Mouse (Mus musculus): Measurements from ENCODE around the gene Pik3r6. TPM values are rescaled to one million over a fixed set of nuclear protein-coding genes. Genes with fewer than 3 reads are reported as not detected.

Pik3r6 gene
- total and polyA plus RNA-seq, 2 experiments from 2014 or later: 1.2 to 1.8 TPM

DNA sequence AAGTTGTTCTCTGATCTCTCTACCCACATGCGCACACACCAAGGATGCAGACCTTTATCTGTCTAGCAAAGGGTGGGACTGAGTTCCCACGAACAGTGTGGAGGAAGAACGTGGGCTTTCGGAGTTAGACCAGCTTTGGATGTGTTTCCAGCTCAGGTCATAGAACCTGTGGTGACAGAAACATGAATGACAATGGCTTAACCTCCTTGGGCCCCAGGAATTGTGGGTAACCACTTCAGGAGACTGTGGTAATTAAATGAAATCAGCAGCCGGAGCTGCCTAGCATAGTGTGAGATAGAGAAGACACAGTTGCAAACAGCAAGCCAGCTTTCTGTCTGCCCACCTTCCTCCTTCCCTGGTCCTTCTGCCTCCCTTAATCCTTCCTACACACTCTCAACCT lies 38.6 kb upstream of the Pik3r6 start:
- H3K27ac ChIP-seq (ENCODE audit: low read depth, low read length): no peak overlapping the region
- no peaks in the 10 kb centered on the region for H3K36me3 ChIP-seq (ENCODE audit: insufficient read depth, low read length)
- H3K4me1 ChIP-seq (ENCODE audit: insufficient read depth, low read length): 0 out of 2 replicates have a peak, but pooled peaks cover 3% of the 10 kb centered on the region
- H3K4me3 ChIP-seq (ENCODE audit: low read depth, low read length): no peak overlapping the region
- no peak overlapping the region for H3K9ac ChIP-seq (replicated peaks; ENCODE audit: low read length, poor library complexity, severe bottlenecking)
- H3K4me2 ChIP-seq (ENCODE audit: low read depth, low read length, poor library complexity, severe bottlenecking): no peak overlapping the region
- TF ChIP-seq CTCF (IDR thresholded peaks at IDR 0.05): no peak
- no peak for ATAC-seq (ENCODE audit: low FRiP score)
- WGBS: 82% methylated on average over 5 of the region's 5 CpGs
- no peaks in the 10 kb centered on the region for H3K27me3 ChIP-seq (ENCODE audit: insufficient read depth, low read length)
- H3K9me3 ChIP-seq (ENCODE audit: low read length): no peaks in the 10 kb centered on the region
- no peak for DNase-seq (ENCODE audit: low spot score)

DNA sequence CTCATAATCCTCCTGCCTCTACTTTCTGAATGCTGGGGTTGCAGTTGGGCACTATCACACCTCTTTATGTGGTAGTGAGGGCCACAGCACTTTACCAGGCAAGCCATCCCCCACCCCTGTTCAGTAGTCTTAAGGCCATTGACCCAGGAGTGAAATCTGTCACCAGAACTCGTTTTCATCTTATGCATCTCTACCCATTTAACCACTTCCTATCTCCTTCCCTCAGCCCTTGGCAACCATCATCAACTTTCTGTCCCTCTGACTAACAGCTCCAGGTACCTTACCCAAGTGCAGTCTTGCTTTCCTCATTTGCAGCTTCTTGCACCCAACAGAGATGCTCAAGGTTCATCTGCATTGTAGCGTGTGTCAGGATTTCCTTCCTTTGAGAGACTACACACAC lies 37.7 kb upstream of the Pik3r6 start:
- no peaks in the 10 kb centered on the region for H3K9me3 ChIP-seq (ENCODE audit: low read length)
- H3K27ac ChIP-seq (ENCODE audit: low read depth, low read length): no peak overlapping the region
- WGBS: 77% methylated on average over 2 of the region's 2 CpGs
- ATAC-seq (ENCODE audit: low FRiP score) (no peak), DNase-seq (ENCODE audit: low spot score) (no peak)
- no peak overlapping the region for H3K4me2 ChIP-seq (ENCODE audit: low read depth, low read length, poor library complexity, severe bottlenecking)
- 0 out of 2 replicates have a peak, but pooled peaks cover 3% of the 10 kb centered on the region for H3K4me1 ChIP-seq (ENCODE audit: insufficient read depth, low read length)
- no peak overlapping the region for H3K4me3 ChIP-seq (ENCODE audit: low read depth, low read length)
- H3K9ac ChIP-seq (replicated peaks; ENCODE audit: low read length, poor library complexity, severe bottlenecking): no peak overlapping the region
- H3K27me3 ChIP-seq (ENCODE audit: insufficient read depth, low read length): no peaks in the 10 kb centered on the region
- no peaks in the 10 kb centered on the region for H3K36me3 ChIP-seq (ENCODE audit: insufficient read depth, low read length)
- no peak for TF ChIP-seq CTCF (IDR thresholded peaks at IDR 0.05)

DNA sequence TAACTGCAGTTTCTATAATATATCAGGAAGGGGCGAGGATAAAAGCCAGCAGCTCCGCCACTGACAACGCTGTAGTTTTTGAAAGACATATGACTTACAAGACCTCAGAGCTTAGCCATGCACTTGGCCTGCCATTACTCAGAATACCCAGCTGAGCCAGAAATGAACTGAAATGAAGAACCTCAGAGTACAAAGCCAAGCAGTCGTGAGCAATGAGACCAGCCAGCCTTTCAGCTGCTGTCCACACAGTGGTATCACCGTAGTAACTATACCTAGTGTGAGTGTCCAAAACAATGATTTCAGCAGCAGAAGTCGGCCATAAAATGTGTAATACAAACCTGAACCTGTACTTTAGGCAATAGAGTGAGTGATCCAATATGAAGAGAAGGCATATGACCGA lies 35.4 kb upstream of the Pik3r6 start:
- WGBS: 81% methylated on average over 7 of the region's 7 CpGs
- no peak for DNase-seq (ENCODE audit: low spot score)

DNA sequence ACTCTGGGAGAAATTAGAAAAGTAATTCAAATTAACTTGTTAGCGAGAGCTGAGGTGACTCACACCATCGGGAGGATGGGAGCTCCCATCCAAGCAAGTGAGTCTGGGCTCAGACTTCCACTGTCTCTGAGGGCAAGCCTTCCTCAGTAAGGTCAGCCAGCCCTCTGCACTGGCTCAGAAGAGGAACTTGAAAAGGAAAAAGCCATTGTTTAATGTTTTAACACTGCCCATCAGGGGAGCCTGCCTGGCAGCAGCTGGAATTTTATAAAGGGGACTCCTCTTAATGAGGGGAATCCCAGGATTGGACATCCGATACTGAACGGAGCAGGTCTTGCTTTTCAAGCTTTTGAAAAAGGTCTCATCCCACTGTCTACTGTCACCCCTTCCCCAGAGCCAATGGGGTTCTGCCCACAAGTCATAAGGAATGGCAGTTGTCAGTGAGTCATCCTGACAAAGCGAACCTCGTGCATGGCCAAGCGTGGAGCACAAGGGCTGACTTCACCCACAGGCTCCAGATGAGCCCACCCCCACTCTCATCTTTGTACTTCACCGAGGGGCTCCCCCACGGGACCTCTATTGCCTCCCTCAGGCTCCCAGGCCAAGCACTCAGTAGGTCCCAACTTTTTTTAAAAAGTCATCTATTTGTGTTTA lies 34.7 kb upstream of the Pik3r6 start:
- Histone ChIP-seq H3K4me3 (ENCODE audit: low read depth, low read length) (no peak overlapping the region), H3K27ac (ENCODE audit: low read depth, low read length) (no peak overlapping the region), H3K9ac (replicated peaks; ENCODE audit: low read length, poor library complexity, severe bottlenecking) (no peak overlapping the region), H3K27me3 (ENCODE audit: insufficient read depth, low read length) (no peaks in the 10 kb centered on the region), H3K9me3 (ENCODE audit: low read length) (no peaks in the 10 kb centered on the region), H3K36me3 (ENCODE audit: insufficient read depth, low read length) (no peaks in the 10 kb centered on the region), H3K4me1 (ENCODE audit: insufficient read depth, low read length) (0 out of 2 replicates have a peak, but pooled peaks cover 3% of the 10 kb centered on the region), H3K4me2 (ENCODE audit: low read depth, low read length, poor library complexity, severe bottlenecking) (no peak overlapping the region)
- 50% methylated on average over 9 of the region's 9 CpGs for WGBS
- no peak for ATAC-seq (ENCODE audit: low FRiP score)
- no peak for TF ChIP-seq CTCF (IDR thresholded peaks at IDR 0.05)
- DNase-seq (ENCODE audit: low spot score): no peak

More for the DNA sequence above, 35.4 kb upstream of the Pik3r6 start:
- Histone ChIP-seq H3K4me2 (ENCODE audit: low read depth, low read length, poor library complexity, severe bottlenecking) (no peak overlapping the region), H3K27me3 (ENCODE audit: insufficient read depth, low read length) (no peaks in the 10 kb centered on the region), H3K4me1 (ENCODE audit: insufficient read depth, low read length) (0 out of 2 replicates have a peak, but pooled peaks cover 3% of the 10 kb centered on the region), H3K4me3 (ENCODE audit: low read depth, low read length) (no peak overlapping the region), H3K36me3 (ENCODE audit: insufficient read depth, low read length) (no peaks in the 10 kb centered on the region), H3K27ac (ENCODE audit: low read depth, low read length) (no peak overlapping the region), H3K9me3 (ENCODE audit: low read length) (no peaks in the 10 kb centered on the region), H3K9ac (replicated peaks; ENCODE audit: low read length, poor library complexity, severe bottlenecking) (no peak overlapping the region)
- no peak for TF ChIP-seq CTCF (IDR thresholded peaks at IDR 0.05)
- ATAC-seq (ENCODE audit: low FRiP score): no peak

DNA sequence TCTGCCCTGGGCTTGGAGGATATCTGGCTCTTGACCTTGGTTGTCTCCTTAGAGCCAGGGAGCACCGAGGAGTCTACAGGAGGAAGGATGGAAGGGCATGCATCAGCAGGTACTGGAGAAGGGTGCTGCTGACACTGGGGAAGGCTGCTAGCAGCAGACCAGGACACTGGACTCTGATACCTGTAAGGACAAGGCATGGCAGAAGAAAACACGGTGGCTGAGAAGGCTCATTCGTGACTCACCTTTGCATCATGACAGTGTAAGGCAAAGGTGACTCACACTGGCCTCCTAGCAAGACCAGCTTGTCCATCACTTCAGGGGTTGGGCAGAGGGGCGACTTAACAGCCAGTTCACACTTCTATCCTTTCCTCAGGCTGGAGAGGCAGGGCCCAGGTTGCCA lies 33.9 kb upstream of the Pik3r6 start:
- no peak overlapping the region for H3K4me3 ChIP-seq (ENCODE audit: low read depth, low read length)
- no peak overlapping the region for H3K9ac ChIP-seq (replicated peaks; ENCODE audit: low read length, poor library complexity, severe bottlenecking)
- H3K36me3 ChIP-seq (ENCODE audit: insufficient read depth, low read length): no peaks in the 10 kb centered on the region
- no peak overlapping the region for H3K27ac ChIP-seq (ENCODE audit: low read depth, low read length)
- 0 out of 2 replicates have a peak, but pooled peaks cover 3% of the 10 kb centered on the region for H3K4me1 ChIP-seq (ENCODE audit: insufficient read depth, low read length)
- no peak for ATAC-seq (ENCODE audit: low FRiP score)
- no peaks in the 10 kb centered on the region for H3K9me3 ChIP-seq (ENCODE audit: low read length)
- 76% methylated on average over 4 of the region's 4 CpGs for WGBS
- H3K4me2 ChIP-seq (ENCODE audit: low read depth, low read length, poor library complexity, severe bottlenecking): no peak overlapping the region
- DNase-seq (ENCODE audit: low spot score): no peak
- TF ChIP-seq CTCF (IDR thresholded peaks at IDR 0.05): no peak
- no peaks in the 10 kb centered on the region for H3K27me3 ChIP-seq (ENCODE audit: insufficient read depth, low read length)

GRCm38 (mm10) chr11:68472162-68472849 lies 30.5 kb upstream of the Pik3r6 start:
- H3K36me3 ChIP-seq (ENCODE audit: insufficient read depth, low read length): no peaks in the 10 kb centered on the region
- no peaks in the 10 kb centered on the region for H3K9me3 ChIP-seq (ENCODE audit: low read length)
- DNase-seq (ENCODE audit: low spot score): no peak
- no peak for ATAC-seq (ENCODE audit: low FRiP score)
- H3K27me3 ChIP-seq (ENCODE audit: insufficient read depth, low read length): no peaks in the 10 kb centered on the region
- TF ChIP-seq CTCF (IDR thresholded peaks at IDR 0.05): no peak
- no peak overlapping the region for H3K4me2 ChIP-seq (ENCODE audit: low read depth, low read length, poor library complexity, severe bottlenecking)
- 80% methylated on average over 5 of the region's 5 CpGs for WGBS
- no peak overlapping the region for H3K4me3 ChIP-seq (ENCODE audit: low read depth, low read length)
- H3K9ac ChIP-seq (replicated peaks; ENCODE audit: low read length, poor library complexity, severe bottlenecking): no peak overlapping the region
- H3K27ac ChIP-seq (ENCODE audit: low read depth, low read length): no peak overlapping the region
- 0 out of 2 replicates have a peak, but pooled peaks cover 3% of the 10 kb centered on the region for H3K4me1 ChIP-seq (ENCODE audit: insufficient read depth, low read length)

Data from midbrain, postnatal 0 days (tissue).